Mouse (Mus musculus): Measurements from ENCODE around the gene Uba52. TPM values are rescaled to one million over a fixed set of nuclear protein-coding genes. Genes with fewer than 3 reads are reported as not detected.

Gene Uba52
- polyA plus RNA-seq, 2 experiments, result 1,113 to 1,844 TPM

DNA sequence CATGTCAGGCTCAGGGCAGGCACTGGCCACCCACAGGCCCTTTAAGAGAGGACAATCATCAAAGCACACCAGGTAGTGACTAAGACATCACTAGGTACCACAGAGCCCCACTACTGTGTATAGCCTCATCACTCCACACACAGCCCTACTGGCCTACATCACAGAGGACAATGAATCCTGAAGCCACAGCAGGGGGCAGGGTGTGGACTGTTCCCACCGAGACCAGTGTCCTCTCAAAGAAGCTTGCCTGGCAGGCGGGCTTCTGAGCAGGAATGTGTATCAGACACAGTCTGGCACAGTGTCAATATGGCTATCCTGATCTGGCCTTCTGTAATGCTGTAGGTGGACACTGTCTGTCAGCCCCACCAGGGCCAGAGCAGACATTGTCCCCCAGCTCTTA is 40.7 kb downstream of the Uba52 start:
- H3K9me3 ChIP-seq (ENCODE audit: control insufficient read depth, low read length), result no peaks in the 10 kb centered on the region
- ATAC-seq (ENCODE audit: low FRiP score, low read depth) (no peak), DNase-seq (ENCODE audit: low spot score) (no peak)
- no peak overlapping the region for H3K9ac ChIP-seq (ENCODE audit: low read depth, low read length, severe bottlenecking)
- peaks cover 7% of the 10 kb centered on the region for H3K36me3 ChIP-seq (ENCODE audit: control insufficient read depth, insufficient read depth, low read length)
- WGBS, result 83% methylated on average over 2 of the region's 2 CpGs
- peaks cover 9% of the 10 kb centered on the region; the same call in 1 of the 2 replicates for H3K4me1 ChIP-seq (ENCODE audit: control insufficient read depth, insufficient read depth, low read length)
- no peak overlapping the region for H3K27ac ChIP-seq (replicated peaks; ENCODE audit: low read depth, low read length)
- no peaks in the 10 kb centered on the region for H3K27me3 ChIP-seq (ENCODE audit: control insufficient read depth, insufficient read depth, low read length)
- no peak overlapping the region for H3K4me3 ChIP-seq (replicated peaks; ENCODE audit: low read length)
- no peak for TF ChIP-seq POLR2A (IDR thresholded peaks at IDR 0.05; ENCODE audit: borderline replicate concordance, extremely low read depth, insufficient read depth, insufficient read length)
- H3K4me2 ChIP-seq (replicated peaks; ENCODE audit: low read depth, low read length, severe bottlenecking), result no peak overlapping the region

DNA sequence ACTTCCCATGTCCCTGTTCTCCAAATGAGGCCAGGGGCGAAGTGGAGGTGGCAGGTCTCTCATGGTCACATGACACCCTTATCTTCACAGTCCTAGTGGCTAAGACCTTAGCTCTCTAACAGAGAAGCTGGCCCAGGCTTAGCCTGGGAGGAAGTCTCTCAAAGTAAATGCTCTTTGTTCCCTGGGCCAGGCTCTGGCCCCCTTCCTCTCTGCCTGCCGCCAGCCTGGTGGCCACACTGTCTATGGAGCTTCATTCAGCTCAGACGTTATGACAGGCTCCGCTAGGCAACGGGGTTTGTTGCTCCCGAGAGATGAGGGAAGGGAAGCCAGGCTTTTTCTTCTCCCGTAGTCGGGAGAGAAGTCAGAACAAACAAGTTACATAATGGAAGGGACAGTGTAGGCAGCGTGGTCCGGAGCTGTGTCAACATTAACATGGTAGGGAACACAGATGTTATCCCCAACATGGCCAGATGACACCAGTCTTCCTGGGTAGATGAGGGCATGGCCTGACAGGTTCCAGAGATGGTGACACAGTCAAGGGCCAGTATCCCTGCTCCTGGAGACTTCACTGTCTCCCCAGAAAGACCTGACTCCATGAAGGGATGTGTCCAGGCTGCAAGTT is 41.2 kb downstream of the Uba52 start:
- 63% methylated on average over 10 of the region's 10 CpGs for WGBS

DNA sequence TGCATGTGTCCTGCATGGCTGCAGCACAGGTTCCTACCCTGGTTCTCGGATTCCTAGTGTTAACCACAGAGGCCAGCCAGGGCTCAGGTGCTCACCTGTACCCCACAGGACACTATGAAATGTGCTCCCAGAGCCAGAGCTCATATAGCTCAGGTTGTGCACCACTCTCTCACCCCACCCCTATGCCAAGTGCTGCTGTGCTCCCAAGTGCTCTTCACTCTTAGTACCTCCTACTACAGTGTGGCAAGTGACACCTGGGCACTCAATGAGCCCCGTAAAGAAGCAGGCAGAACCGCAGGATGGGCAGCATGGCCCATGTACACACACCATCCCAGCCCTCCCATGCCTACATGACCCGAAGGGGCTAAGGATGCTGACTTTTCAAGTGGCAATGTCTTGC is 41.9 kb downstream of the Uba52 start:
- Histone ChIP-seq H3K4me1 (ENCODE audit: control insufficient read depth, insufficient read depth, low read length) (peaks cover 9% of the 10 kb centered on the region; the same call in 1 of the 2 replicates), H3K27ac (replicated peaks; ENCODE audit: low read depth, low read length) (no peak overlapping the region), H3K9ac (ENCODE audit: low read depth, low read length, severe bottlenecking) (no peak overlapping the region), H3K9me3 (ENCODE audit: control insufficient read depth, low read length) (no peaks in the 10 kb centered on the region), H3K36me3 (ENCODE audit: control insufficient read depth, insufficient read depth, low read length) (peaks cover 9% of the 10 kb centered on the region), H3K4me3 (replicated peaks; ENCODE audit: low read length) (no peak overlapping the region), H3K27me3 (ENCODE audit: control insufficient read depth, insufficient read depth, low read length) (no peaks in the 10 kb centered on the region), H3K4me2 (replicated peaks; ENCODE audit: low read depth, low read length, severe bottlenecking) (no peak overlapping the region)
- no peak for DNase-seq (ENCODE audit: low spot score)
- ATAC-seq (ENCODE audit: low FRiP score, low read depth), result no peak
- 88% methylated on average over 4 of the region's 4 CpGs for WGBS
- no peak for TF ChIP-seq POLR2A (IDR thresholded peaks at IDR 0.05; ENCODE audit: borderline replicate concordance, extremely low read depth, insufficient read depth, insufficient read length)

More for the DNA sequence above, 41.2 kb downstream of the Uba52 start:
- no peak for ATAC-seq (ENCODE audit: low FRiP score, low read depth)
- DNase-seq (ENCODE audit: low spot score), result no peak
- Histone ChIP-seq H3K36me3 (ENCODE audit: control insufficient read depth, insufficient read depth, low read length) (peaks cover 7% of the 10 kb centered on the region), H3K4me3 (replicated peaks; ENCODE audit: low read length) (no peak overlapping the region), H3K9ac (ENCODE audit: low read depth, low read length, severe bottlenecking) (no peak overlapping the region), H3K9me3 (ENCODE audit: control insufficient read depth, low read length) (no peaks in the 10 kb centered on the region), H3K4me1 (ENCODE audit: control insufficient read depth, insufficient read depth, low read length) (peaks cover 9% of the 10 kb centered on the region; the same call in 1 of the 2 replicates), H3K27ac (replicated peaks; ENCODE audit: low read depth, low read length) (no peak overlapping the region), H3K27me3 (ENCODE audit: control insufficient read depth, insufficient read depth, low read length) (no peaks in the 10 kb centered on the region), H3K4me2 (replicated peaks; ENCODE audit: low read depth, low read length, severe bottlenecking) (no peak overlapping the region)
- no peak for TF ChIP-seq POLR2A (IDR thresholded peaks at IDR 0.05; ENCODE audit: borderline replicate concordance, extremely low read depth, insufficient read depth, insufficient read length)

DNA sequence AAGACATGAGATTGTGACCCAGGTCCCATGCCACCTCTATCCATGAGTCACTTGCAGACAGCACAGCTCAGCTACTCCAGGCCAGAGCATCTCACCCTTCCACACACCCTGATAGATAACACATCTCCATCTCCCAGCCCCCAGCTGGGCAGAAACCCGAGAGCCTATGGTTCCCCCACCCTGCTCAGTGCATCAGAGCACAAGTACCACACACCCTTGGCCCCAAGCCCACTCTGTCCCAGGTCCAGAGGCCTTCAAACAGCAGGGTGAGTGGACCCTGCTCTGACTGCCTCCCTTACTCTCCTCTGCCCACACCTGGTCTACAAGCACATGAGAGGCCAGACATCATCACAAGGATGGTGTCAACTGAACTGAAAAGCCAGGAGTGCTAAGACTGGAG is 42.7 kb downstream of the Uba52 start:
- WGBS, result 80% methylated on average over 1 of the region's 1 CpGs
- TF ChIP-seq POLR2A (IDR thresholded peaks at IDR 0.05; ENCODE audit: borderline replicate concordance, extremely low read depth, insufficient read depth, insufficient read length), result no peak
- H3K4me2 ChIP-seq (replicated peaks; ENCODE audit: low read depth, low read length, severe bottlenecking), result no peak overlapping the region
- no peaks in the 10 kb centered on the region for H3K27me3 ChIP-seq (ENCODE audit: control insufficient read depth, insufficient read depth, low read length)
- H3K27ac ChIP-seq (replicated peaks; ENCODE audit: low read depth, low read length), result no peak overlapping the region
- H3K9ac ChIP-seq (ENCODE audit: low read depth, low read length, severe bottlenecking), result no peak overlapping the region
- H3K4me3 ChIP-seq (replicated peaks; ENCODE audit: low read length), result no peak overlapping the region
- DNase-seq (ENCODE audit: low spot score), result no peak
- no peak for ATAC-seq (ENCODE audit: low FRiP score, low read depth)
- peaks cover 9% of the 10 kb centered on the region for H3K36me3 ChIP-seq (ENCODE audit: control insufficient read depth, insufficient read depth, low read length)
- H3K9me3 ChIP-seq (ENCODE audit: control insufficient read depth, low read length), result no peaks in the 10 kb centered on the region
- peaks cover 14% of the 10 kb centered on the region; the same call in 1 of the 2 replicates for H3K4me1 ChIP-seq (ENCODE audit: control insufficient read depth, insufficient read depth, low read length)

DNA sequence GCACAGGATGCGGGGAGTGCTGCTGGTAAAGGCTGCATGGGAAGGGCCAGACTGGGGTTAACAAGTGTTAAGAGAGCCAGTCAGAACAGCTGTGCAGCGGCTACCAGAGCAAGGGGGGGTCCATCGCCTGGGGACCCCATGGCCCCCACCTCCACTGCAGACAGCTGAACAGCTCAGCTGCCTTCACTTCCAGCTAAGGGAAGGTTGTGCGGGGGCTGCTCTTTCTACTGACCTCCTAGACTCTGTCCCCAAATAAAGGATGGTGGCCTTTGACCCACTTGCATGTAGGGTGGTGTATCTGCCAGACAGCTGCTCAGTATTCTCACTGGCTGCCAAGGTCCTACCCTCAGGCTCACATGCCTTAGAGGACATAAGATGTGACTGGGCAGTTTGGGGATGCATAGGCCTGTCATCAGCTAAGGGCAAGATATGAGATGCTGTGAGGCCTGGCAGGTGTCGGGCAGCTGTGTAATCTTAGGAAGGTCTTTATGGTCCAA is 43.3 kb downstream of the Uba52 start:
- WGBS, result 54% methylated on average over 5 of the region's 5 CpGs
- H3K9ac ChIP-seq (ENCODE audit: low read depth, low read length, severe bottlenecking), result no peak overlapping the region
- no peak for TF ChIP-seq POLR2A (IDR thresholded peaks at IDR 0.05; ENCODE audit: borderline replicate concordance, extremely low read depth, insufficient read depth, insufficient read length)
- H3K27ac ChIP-seq (replicated peaks; ENCODE audit: low read depth, low read length), result 0 out of 2 replicates have a peak overlapping the region, but pooled peaks have one; percentile 13
- peak; percentile 51; the same call in 1 of the 2 replicates for ATAC-seq (ENCODE audit: low FRiP score, low read depth)
- H3K27me3 ChIP-seq (ENCODE audit: control insufficient read depth, insufficient read depth, low read length), result no peaks in the 10 kb centered on the region
- H3K4me2 ChIP-seq (replicated peaks; ENCODE audit: low read depth, low read length, severe bottlenecking), result no peak overlapping the region
- H3K36me3 ChIP-seq (ENCODE audit: control insufficient read depth, insufficient read depth, low read length), result peaks cover 9% of the 10 kb centered on the region
- no peak overlapping the region for H3K4me3 ChIP-seq (replicated peaks; ENCODE audit: low read length)
- no peak for DNase-seq (ENCODE audit: low spot score)
- H3K4me1 ChIP-seq (ENCODE audit: control insufficient read depth, insufficient read depth, low read length), result peaks cover 20% of the 10 kb centered on the region
- no peaks in the 10 kb centered on the region for H3K9me3 ChIP-seq (ENCODE audit: control insufficient read depth, low read length)
